Mouse (Mus musculus) cortical plate, adult 2 months (tissue): ENCODE results near the gene Foxc1. TPM values are rescaled to one million over a fixed set of nuclear protein-coding genes. Genes with fewer than 3 reads are reported as not detected.

Source experiments
- H3K27ac ChIP-seq: fragments of 200-500 bp; 2 replicates; pipeline ENCODE4 v1.5.1; 2012; ENCODE audit warnings: low read length, control low read depth, inconsistent platforms; ENCODE audit not compliant: insufficient read depth
- H3K4me1 ChIP-seq: fragments of 200-500 bp; 2 replicates; pipeline ENCODE4 v1.6.1; 2011; ENCODE audit warnings: low read length; ENCODE audit not compliant: control insufficient read depth, insufficient read depth
- H3K4me3 ChIP-seq: fragments of 200-500 bp; 2 replicates; pipeline ENCODE4 v1.5.1; 2011; ENCODE audit warnings: mild to moderate bottlenecking, low read length, control low read depth; ENCODE audit not compliant: insufficient read depth
- CTCF ChIP-seq: fragments of 200-500 bp; IDR thresholded peaks from 2 replicates; pipeline ENCODE4 v1.5.1; 2011; ENCODE audit warnings: mild to moderate bottlenecking, control low read depth, low read length; ENCODE audit not compliant: insufficient read depth; ENCODE audit errors: extremely low read depth
- POLR2A ChIP-seq: fragments of 200-500 bp; IDR thresholded peaks from 2 replicates; pipeline ENCODE4 v1.6.1; 2011; ENCODE audit warnings: mild to moderate bottlenecking, low read length, control low read depth; ENCODE audit not compliant: insufficient read depth; ENCODE audit errors: extremely low read depth
- polyA plus RNA-seq: library from polyadenylated mRNA; depleted of rRNA; stranded (reverse); fragments of >200 nt; gene quantifications from 2 replicates; pipeline ENCODE4 v1.2.3, GENCODE M21; 2012; rRNA removed

Gene Foxc1
- polyA plus RNA-seq, 1 experiment: 2.8 TPM

DNA sequence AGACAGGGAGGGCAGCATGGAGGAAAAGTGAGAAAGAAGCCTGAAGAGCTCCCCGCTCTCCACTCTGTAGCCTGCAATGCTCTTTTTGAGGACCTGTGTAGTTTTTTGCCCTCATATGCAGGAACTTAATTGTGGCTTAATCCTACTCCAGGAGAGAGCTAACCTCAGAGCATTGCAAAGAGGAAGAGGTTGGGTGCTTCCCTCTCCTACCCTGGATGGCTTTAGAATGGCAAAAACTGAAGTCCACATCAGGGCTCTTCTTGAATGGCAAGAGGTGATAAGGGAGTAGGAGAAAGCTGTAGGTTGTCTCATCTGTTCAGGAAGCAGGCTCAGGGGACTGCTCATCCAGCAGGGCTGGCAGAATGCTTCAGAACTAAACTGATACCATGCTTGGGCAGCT, 18.7 kb downstream of the Foxc1 start:
- no peak overlapping the region for H3K27ac ChIP-seq
- TF ChIP-seq POLR2A: no peak
- no peak for TF ChIP-seq CTCF

DNA sequence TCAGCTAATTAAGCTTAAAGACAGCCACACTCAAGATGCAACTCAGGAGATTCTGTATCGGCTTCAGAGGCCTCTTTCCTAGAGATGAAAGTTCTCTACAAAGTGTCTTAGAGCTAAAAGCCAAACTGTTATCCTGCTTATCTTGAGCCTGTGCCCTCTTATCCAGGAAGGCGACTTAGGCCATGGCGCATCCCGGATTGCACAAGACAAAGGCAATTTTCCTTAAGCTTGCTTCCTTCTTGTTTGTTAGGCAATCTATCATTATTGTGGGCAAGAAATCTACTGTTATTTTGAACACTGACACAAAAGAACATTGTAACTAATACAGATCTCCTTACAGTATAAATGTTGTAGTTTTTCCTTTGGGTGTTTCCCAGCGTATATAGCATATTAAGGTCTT, 20.7 kb downstream of the Foxc1 start:
- TF ChIP-seq POLR2A: no peak
- no peak for TF ChIP-seq CTCF
- Histone ChIP-seq H3K27ac (no peak overlapping the region), H3K4me3 (no peak overlapping the region), H3K4me1 (no peaks in the 10 kb centered on the region)

More for the DNA sequence above, 18.7 kb downstream of the Foxc1 start:
- H3K4me3 ChIP-seq: no peak overlapping the region
- no peaks in the 10 kb centered on the region for H3K4me1 ChIP-seq

DNA sequence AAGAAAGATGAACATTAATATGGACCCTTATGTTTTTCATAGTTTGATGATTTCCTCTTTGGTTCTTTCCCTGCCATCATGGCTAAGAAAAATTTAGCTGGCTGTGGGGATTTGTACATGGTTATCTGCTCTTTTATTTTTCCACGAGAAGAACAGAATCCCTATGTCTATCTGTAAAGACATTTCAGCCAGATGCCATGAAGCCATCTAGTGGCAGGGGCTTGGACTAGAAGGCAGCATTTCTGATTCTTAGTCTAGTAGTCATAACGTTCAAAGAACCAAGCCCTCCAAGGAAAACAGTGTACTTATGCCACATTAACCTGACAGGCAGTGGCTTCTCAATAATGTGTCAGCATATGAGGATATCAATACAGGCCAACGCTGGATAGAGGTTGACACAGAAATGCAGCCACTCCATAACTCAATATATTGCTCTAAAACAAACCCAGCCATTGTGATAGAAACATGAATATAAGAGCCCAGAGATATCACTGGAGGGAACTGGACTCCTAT, 21.4 kb downstream of the Foxc1 start:
- TF ChIP-seq CTCF (no peak), POLR2A (no peak)
- Histone ChIP-seq H3K4me3 (no peak overlapping the region), H3K27ac (no peak overlapping the region), H3K4me1 (no peaks in the 10 kb centered on the region)

DNA sequence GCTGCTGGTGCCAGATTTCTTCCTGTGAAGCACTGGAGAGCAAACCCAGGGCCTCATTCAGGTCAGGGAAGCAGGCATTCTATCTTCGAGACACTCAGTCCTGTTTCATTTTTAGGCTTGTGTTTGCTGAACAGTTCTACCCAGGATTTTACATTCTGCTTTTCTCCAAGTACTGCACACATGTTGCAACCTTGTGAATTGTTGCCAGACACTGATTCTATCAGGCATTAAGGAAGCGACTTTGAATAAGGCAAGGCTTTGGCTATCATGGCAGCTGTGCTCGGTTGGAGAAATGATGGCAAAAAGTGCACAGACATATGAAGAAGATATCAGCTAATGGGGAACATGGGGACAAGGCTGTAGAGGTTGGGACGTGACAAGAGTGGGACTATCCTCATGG, 22.0 kb downstream of the Foxc1 start:
- Histone ChIP-seq H3K27ac (no peak overlapping the region), H3K4me3 (no peak overlapping the region), H3K4me1 (no peaks in the 10 kb centered on the region)
- no peak for TF ChIP-seq CTCF
- no peak for TF ChIP-seq POLR2A

DNA sequence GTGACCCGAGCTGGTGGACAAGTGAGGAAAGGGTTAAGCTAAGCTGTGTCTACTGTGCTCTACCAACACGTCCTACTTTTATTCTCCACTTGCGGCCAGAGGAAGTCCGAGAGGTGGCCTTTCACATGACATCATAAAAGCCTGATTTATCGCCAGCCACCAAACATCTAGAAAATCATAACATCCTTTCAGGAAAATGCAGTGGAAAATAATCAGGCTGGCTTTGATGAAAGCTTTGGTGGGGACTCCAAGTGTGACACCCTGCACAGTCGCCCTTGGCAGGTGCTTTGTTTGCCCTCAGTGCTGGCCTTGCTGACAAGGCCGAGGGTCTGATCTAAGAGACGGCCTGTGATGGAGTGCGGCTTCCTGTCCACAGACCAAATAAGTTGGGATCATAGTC, 23.9 kb downstream of the Foxc1 start:
- TF ChIP-seq POLR2A (no peak), CTCF (no peak)
- no peaks in the 10 kb centered on the region for H3K4me1 ChIP-seq

DNA sequence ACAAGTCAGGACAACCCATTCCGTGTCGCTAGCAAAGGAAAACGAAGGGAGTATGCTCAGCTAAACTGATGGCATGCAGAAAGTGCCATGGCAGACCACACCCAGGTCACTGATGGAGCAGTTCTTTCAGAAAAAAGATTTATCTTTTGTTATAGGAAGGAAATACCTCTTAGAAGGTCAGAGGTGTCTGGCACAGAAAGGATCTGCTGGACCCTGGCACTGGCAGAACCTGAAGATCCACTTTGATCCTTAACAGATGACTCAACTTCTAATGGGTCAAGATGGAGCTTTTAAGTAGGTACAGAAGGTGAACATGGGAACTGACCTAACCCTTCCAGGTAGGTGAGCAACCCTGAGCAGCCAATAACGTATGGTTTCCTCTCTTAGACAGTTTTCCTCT, 29.4 kb downstream of the Foxc1 start:
- Histone ChIP-seq H3K4me3 (no peak overlapping the region), H3K27ac (no peak overlapping the region), H3K4me1 (no peaks in the 10 kb centered on the region)
- no peak for TF ChIP-seq CTCF
- no peak for TF ChIP-seq POLR2A

More for the DNA sequence above, 23.9 kb downstream of the Foxc1 start:
- H3K4me3 ChIP-seq: no peak overlapping the region
- no peak overlapping the region for H3K27ac ChIP-seq

DNA sequence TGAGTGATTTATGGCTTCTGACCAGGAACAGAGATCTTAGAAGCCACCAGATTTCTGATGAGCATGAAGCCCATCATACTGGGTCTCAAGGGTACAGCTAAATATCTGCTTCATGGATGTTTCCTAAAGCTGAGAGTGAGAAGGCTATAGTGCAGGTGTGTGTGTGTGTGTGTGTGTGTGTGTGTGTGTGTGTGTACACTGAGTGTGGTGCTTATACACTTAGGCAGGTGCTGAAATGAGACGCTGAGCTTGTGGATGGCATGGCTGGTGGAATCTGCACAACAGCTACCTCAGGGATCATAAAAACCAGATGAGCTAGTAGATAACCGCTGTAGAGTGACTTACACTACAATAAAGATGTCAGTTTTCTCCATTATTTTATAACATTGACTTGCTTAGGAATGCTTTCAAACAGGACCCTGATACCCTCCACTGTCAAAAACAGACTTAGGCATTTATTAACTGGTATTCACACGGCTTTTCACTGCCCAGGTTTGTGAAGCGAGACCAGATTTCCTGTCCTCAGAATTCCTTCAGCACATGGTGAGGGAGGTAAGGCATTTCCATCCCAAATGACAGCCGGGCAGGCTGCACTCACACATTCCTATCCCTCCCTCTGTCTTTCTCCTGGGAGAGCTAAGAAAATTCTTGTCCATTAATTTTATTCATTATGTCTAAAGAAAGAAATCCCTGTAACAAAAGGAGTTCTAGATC, 43.0 kb downstream of the Foxc1 start:
- no peak for TF ChIP-seq CTCF
- no peak for TF ChIP-seq POLR2A
- H3K4me1 ChIP-seq: no peaks in the 10 kb centered on the region
- H3K4me3 ChIP-seq: no peak overlapping the region
- no peak overlapping the region for H3K27ac ChIP-seq

DNA sequence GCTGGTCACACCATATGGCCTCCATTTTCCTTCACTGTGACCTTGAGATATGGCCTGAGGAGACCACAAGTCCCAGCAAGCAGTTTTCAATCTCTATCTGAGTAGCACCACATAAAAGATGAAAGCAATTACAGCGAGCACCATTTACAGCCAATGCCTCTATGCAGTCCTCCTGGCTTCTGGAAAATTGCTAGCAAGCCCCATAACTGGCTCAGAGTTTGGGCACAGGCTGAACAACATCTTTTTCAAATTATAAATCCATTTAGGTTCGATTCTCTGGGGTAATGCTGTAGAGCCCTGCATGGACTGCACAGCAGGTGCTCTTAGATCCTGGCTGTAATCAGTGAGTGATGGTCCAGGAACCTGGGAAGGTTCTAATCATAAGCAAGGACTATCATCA, 47.1 kb downstream of the Foxc1 start:
- TF ChIP-seq CTCF: no peak
- no peak for TF ChIP-seq POLR2A
- H3K4me3 ChIP-seq: no peak overlapping the region
- H3K27ac ChIP-seq: no peak overlapping the region
- no peaks in the 10 kb centered on the region for H3K4me1 ChIP-seq

DNA sequence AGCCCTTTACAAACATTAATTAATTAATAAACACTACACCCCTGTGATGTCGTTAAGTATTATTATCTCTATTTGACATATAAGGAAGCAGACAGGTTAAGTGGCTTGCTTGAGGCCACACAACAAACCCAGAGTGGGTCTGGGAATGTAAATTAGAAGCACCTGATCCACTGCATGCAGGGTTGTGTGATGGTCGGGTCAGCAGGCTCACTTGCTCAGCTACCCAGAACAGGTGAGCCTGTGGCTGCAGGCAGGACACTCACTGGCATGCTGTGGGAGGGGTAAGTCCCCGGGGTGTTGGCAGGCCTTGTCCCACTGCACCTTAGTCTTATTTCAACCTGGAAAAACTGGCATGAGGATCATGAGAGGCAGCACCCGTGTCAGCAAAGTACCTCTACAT, 47.6 kb downstream of the Foxc1 start:
- Histone ChIP-seq H3K4me3 (no peak overlapping the region), H3K4me1 (no peaks in the 10 kb centered on the region), H3K27ac (no peak overlapping the region)
- no peak for TF ChIP-seq POLR2A
- TF ChIP-seq CTCF: no peak

DNA sequence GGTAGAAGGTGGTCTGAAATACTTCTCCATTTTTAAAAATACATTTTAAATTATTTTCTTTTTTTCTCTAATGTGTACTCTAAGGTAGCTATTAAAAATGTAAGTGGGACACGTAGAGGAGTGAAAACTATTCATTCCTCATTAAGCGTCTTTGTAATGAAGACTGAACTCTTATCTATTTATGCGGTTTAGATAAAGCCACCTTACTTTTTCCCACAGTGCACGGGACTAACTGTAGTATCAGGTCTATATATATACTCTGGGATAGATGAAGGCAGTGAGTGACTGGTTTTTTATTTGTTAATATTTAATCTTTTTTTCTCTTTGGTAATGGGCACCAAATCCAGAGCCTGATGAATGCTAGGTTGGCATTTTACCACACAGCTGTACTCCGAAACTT, 53.8 kb downstream of the Foxc1 start:
- Histone ChIP-seq H3K4me3 (no peak overlapping the region), H3K27ac (no peak overlapping the region), H3K4me1 (no peaks in the 10 kb centered on the region)
- no peak for TF ChIP-seq POLR2A
- TF ChIP-seq CTCF: no peak

Other genes starting within 250 kb of the Foxc1 start
- gene A530084C06Rik, start 247.3 kb upstream of the Foxc1 start, polyA plus RNA-seq: 0.44 and 0.61 TPM in 2 replicates
- gene Foxf2, start 180.8 kb upstream of the Foxc1 start, polyA plus RNA-seq: 5.8 and 6.1 TPM in 2 replicates